Mouse (Mus musculus): Measurements from ENCODE around the gene Gm21903.
"Not testable (repeated sequence)": the region's sequence is repeated elsewhere in the genome, so short reads cannot be mapped to it uniquely, and the experiment has no call there.

The Gm21903 gene

GRCm38 (mm10) chr17:39043241-39043640 lies at the start of gene Gm21903:
Gene Gm21903, minus strand, starts transcription at chr17:39043341.
- no peak for DNase-seq (ENCODE audit: low spot score)

DNA sequence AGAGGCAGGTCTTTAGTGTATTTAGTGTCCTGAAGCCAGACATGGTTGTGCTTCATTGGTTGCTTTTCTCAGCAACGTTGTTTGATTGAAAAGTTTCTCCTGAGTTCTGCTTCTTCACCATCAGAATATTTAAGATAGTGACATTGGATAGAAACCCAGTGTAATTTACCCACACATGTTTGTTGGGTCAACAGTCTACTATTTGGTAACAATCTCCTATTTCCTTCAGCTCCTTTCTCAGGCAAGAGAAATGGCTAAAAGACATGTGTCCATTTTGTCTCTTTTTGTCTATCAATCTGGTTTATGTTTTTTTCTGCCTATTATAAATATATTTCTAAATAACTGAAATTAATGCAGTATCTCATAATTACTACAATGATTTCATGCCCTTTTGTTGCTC lies 33.8 kb upstream of the Gm21903 start, which contains the start of gene Esp23:
TSS of gene Esp23 (minus strand) at position 101 of the 400 bp plus-strand sequence.
- DNase-seq (ENCODE audit: low spot score): no peak

- no peak for DNase-seq (ENCODE audit: low spot score)
Measured at GRCm38 (mm10) chr17:39063641-39064040, 20.5 kb upstream of the Gm21903 start.

GRCm38 (mm10) chr17:39036395-39036794 lies 6.7 kb downstream of the Gm21903 start, which contains the start of gene Esp24:
Gene Esp24, plus strand, starts transcription at chr17:39036695.
- not testable (repeated sequence) for DNase-seq (ENCODE audit: low spot score)

GRCm38 (mm10) chr17:39017184-39017583 lies 26.0 kb downstream of the Gm21903 start:
- DNase-seq (ENCODE audit: low spot score): no peak

DNA sequence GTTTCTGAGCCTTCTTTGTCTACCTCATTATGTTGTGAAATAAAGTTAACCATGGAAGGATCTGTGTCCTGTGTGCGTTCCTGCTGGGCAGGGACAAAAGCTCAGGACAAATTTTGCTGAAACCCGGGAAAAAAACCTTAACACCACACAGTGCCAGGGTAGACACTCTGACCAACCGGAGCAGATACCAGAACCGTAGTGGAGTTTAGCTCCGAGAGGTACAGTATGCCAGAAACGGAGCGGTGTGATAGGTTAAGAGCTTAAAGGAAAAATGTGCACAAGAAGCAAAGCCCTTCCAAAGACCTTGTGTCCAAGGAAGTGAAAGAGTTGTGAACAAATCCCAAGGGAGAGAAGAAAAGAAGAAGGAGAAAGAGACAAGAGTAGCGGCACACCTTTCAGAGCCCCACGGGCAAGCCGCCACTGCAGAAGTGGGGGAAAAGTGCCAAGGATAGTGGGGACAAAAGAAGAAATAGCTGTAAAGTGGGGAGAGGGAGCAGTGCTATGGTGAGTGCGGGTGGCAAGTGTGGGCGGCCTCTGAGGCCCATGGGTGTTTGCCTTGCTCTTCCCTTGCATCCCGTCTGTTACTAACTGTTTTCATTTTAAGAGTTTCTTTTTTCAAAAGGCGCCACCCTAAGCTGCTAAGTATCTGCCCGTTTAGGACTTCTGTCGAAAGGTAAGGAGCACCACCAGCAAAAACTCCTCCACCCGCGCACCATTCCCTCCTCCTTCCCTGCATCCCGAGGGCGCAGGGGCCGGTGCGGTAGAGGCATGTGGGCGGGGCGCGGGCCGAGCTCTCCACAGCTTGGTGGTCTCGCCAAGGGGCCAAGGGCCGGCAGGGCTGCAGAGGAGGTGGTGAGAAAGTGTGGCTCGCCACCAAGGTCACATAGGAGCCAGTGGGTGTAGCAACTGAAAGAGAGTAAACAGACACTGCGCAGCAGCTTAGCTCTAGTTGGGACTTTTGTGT lies 32.2 kb downstream of the Gm21903 start:
- DNase-seq (ENCODE audit: low spot score): no peak

DNA sequence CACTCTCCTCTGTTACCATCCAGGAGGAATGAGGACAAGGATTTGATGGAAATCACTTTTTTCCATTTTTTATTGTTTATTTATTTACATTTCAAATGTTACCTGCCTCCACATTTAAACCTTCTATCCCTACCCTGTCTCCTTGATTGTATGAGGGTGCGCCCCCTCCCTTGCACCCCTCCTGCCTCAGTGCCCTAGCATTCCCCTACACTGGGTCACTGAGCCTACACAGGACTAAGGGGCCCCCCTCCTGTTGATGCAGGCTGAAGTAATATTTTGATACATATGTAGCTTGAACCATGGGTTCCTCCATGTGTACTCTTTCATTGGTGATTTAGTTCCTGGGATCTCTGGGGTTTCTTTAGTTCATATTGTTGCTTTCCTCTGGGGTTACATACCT lies 33.3 kb downstream of the Gm21903 start:
- no peak for DNase-seq (ENCODE audit: low spot score)

All from ovary, postnatal 36 days (tissue).